Mouse (Mus musculus): Measurements from ENCODE around the gene Lrig1.

DNA sequence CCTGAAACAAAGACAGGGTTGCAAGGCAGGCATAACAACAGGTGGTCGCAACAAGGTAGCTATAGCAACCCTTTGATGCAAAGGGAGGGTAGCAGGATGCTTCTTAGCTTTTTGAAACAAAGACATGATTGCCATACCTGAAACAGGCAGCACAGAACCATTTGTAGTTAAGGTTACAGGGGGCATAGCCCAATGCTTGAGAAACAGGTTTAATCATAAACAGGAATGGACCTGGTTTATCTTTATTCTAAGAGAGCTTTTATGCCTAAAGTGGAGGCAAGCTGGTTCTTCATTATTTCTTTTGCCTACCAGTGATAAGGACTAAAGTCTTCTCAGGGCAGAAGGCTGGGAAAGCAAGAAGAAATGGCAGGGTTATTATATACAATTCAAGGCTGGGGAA, 50.3 kb downstream of the Lrig1 start:
- TF ChIP-seq POLR2A (IDR thresholded peaks at IDR 0.05; ENCODE audit: control insufficient read depth, extremely low read depth, insufficient read depth, low read length, poor library complexity) (no peak), CTCF (IDR thresholded peaks at IDR 0.05; ENCODE audit: borderline replicate concordance, control insufficient read depth, extremely low read depth, insufficient read depth, low read length, poor library complexity) (no peak)

Data from thymus, adult 2 months (tissue).